Mouse (Mus musculus) gastrocnemius, adult 2 months (tissue): ENCODE measurements around the gene Sinhcaf. TPM values are rescaled to one million over a fixed set of nuclear protein-coding genes. Genes with fewer than 3 reads are reported as not detected.

ENCODE experiments used
- DNase-seq: peaks from one replicate; pipeline ENCODE4 v3.0.0; 2022
- H3K27ac ChIP-seq: fragments of 200-600 bp; 2 replicates; pipeline ENCODE4 v1.8.1; 2022; ENCODE audit warnings: mild to moderate bottlenecking
- H3K4me3 ChIP-seq: fragments of 200-600 bp; 2 replicates; pipeline ENCODE4 v1.8.1; 2022; ENCODE audit warnings: mild to moderate bottlenecking, moderate library complexity
- CTCF ChIP-seq: fragments of 200-600 bp; IDR thresholded peaks from 2 replicates; pipeline ENCODE4 v1.8.1; 2022; ENCODE audit warnings: antibody characterized with exemption, mild to moderate bottlenecking, moderate library complexity
- intact Hi-C: fragments of 180-260 bp; cut with DNase I; formaldehyde crosslinking; loops from one replicate; pipeline ENCODE4 v1.15.1; 2025
- total RNA-seq, 2 experiments: library from RNA; stranded (reverse); gene quantifications; 2 replicates each; pipeline ENCODE4 v1.2.3; 2021

Gene Sinhcaf
- total RNA-seq, 2 experiments from 2014 or later: 1.2 to 2.0 TPM

- no peak for DNase-seq
- Histone ChIP-seq H3K4me3 (no peak overlapping the region), H3K27ac (no peak overlapping the region)
- intact Hi-C loops: no loop called here
- no peak for TF ChIP-seq CTCF
These were observed 25.2 kb upstream of the Sinhcaf start for GRCm38 (mm10) chr6:148971385-148971940.

GRCm38 (mm10) chr6:148961285-148961684 is 15.0 kb upstream of the Sinhcaf start:
- no peak for DNase-seq
- intact Hi-C loops: no loop called here
- no peak overlapping the region for H3K27ac ChIP-seq
- no peak overlapping the region for H3K4me3 ChIP-seq
- no peak for TF ChIP-seq CTCF

- no peak for DNase-seq
- H3K4me3 ChIP-seq: no peak overlapping the region
- TF ChIP-seq CTCF: no peak
- no peak overlapping the region for H3K27ac ChIP-seq
- intact Hi-C loops: no loop called here
These were observed 13.4 kb upstream of the Sinhcaf start for GRCm38 (mm10) chr6:148959540-148960238.

- intact Hi-C loops: no loop called here
- TF ChIP-seq CTCF: peak; percentile 9; the same call in 1 of the 2 replicates
- no peak overlapping the region for H3K27ac ChIP-seq
- no peak overlapping the region for H3K4me3 ChIP-seq
- no peak for DNase-seq
These were observed 12.4 kb upstream of the Sinhcaf start for GRCm38 (mm10) chr6:148958712-148959111.

- no peak overlapping the region for H3K4me3 ChIP-seq
- no peak for TF ChIP-seq CTCF
- DNase-seq: no peak
- intact Hi-C loops: no loop called here
- no peak overlapping the region for H3K27ac ChIP-seq
These were observed 10.8 kb upstream of the Sinhcaf start for GRCm38 (mm10) chr6:148957046-148957445.

- intact Hi-C loops: no loop called here
- no peak overlapping the region for H3K27ac ChIP-seq
- DNase-seq: no peak
- no peak for TF ChIP-seq CTCF
- no peak overlapping the region for H3K4me3 ChIP-seq
These were observed 9.6 kb upstream of the Sinhcaf start for GRCm38 (mm10) chr6:148955641-148956420.

GRCm38 (mm10) chr6:148946881-148947405 is 676 bp upstream of the Sinhcaf start:
- TF ChIP-seq CTCF: no peak
- H3K4me3 ChIP-seq: peak overlapping the region; percentile 94
- intact Hi-C loops: loop anchor here (5.0 kb wide), 1 partner anchor 155 kb away; the partner anchor contains the start of gene Dennd5b
- H3K27ac ChIP-seq: peak overlapping the region; percentile 78
- DNase-seq: no peak

GRCm38 (mm10) chr6:148945509-148946408 is 508 bp downstream of the Sinhcaf start:
- H3K4me3 ChIP-seq: peak overlapping the region; percentile 94
- DNase-seq: peak; percentile 37
- peak overlapping the region; percentile 78 for H3K27ac ChIP-seq
- intact Hi-C loops: loop anchor here (5.0 kb wide), 1 partner anchor 157 kb away; the partner anchor contains the start of gene Dennd5b
- TF ChIP-seq CTCF: no peak

- no peak for TF ChIP-seq CTCF
- H3K4me3 ChIP-seq: peak overlapping the region; percentile 94
- H3K27ac ChIP-seq: peak overlapping the region; percentile 78
- peak; percentile 62 for DNase-seq
- intact Hi-C loops: loop anchor here (5.0 kb wide), 1 partner anchor 157 kb away; the partner anchor contains the start of gene Dennd5b
These were observed 1.3 kb downstream of the Sinhcaf start for GRCm38 (mm10) chr6:148944767-148945508.

GRCm38 (mm10) chr6:148944344-148944766 is 1.9 kb downstream of the Sinhcaf start:
- no peak for DNase-seq
- intact Hi-C loops: no loop called here
- TF ChIP-seq CTCF: no peak
- Histone ChIP-seq H3K27ac (peak overlapping the region; percentile 78), H3K4me3 (peak overlapping the region; percentile 94)

GRCm38 (mm10) chr6:148943695-148944094 is 2.6 kb downstream of the Sinhcaf start:
- DNase-seq: no peak
- H3K4me3 ChIP-seq: no peak overlapping the region
- TF ChIP-seq CTCF: no peak
- H3K27ac ChIP-seq: no peak overlapping the region
- intact Hi-C loops: no loop called here
